ENCODE assay signal across 9 mouse cellular contexts in the genomic region with DNA sequence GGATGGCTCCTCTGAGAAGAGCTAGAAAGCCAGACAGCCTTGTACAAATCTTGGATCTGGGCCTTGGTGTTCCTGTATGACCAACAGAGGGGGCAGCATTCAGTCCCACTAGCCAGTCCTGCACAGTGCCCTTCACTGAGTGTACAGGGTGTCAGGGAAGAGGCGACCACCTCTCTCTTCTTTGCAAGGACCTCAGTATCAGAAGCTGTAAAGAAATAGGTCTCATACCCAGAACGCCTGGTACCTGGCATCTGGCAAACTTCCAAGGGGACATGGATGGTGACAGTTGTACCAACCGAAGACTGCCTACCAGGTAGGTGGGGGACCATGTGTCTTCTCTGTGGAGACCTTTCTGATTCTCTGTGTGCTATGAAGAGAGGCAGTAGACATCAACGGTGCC. TPM values are rescaled to one million over a fixed set of nuclear protein-coding genes. Genes with fewer than 3 reads are reported as not detected.
A peak's percentile ranks its signal among the peaks of the same experiment; 100 is the strongest.
DNase-seq lines count a peak whose midpoint lies in the region; ATAC-seq and TF ChIP-seq lines count a peak whose summit lies in the region.
"Had no signal": no experiment of that assay in that cellular context is flagged by ENCODE, and none has a peak within 500 bp of the region (broad histone marks: within the 10 kb centered on the region; RNA-seq: fewer than 3 reads in every experiment).

No protein-coding gene starts in this region.

- no peaks in the 10 kb centered on the region for H3K27me3 ChIP-seq in heart, embryonic 13.5 days (replicated peaks)
- H3K27me3 ChIP-seq in lung, embryonic 14.5 days (ENCODE audit: insufficient read depth, low read length), result no peaks in the 10 kb centered on the region
- no peaks in the 10 kb centered on the region for H3K27me3 ChIP-seq in heart, postnatal 0 days (ENCODE audit: control insufficient read depth, insufficient read depth, low read length)
- H3K27me3 ChIP-seq in liver, embryonic 16.5 days (ENCODE audit: control insufficient read depth, insufficient read depth, low read depth, low read length), result no peaks in the 10 kb centered on the region

- peak overlapping the region; percentile 67; the same call in 1 of the 2 replicates for H3K9ac ChIP-seq in heart, embryonic 13.5 days
- no peak overlapping the region for H3K9ac ChIP-seq in lung, embryonic 14.5 days
- H3K9ac ChIP-seq in heart, postnatal 0 days (replicated peaks; ENCODE audit: low read depth, low read length), result no peak overlapping the region
- peak overlapping the region; percentile 49 for H3K9ac ChIP-seq in liver, embryonic 16.5 days (ENCODE audit: low read depth, low read length)
- H3K9ac ChIP-seq: midbrain, embryonic 15.5 days had no signal

- no peak for TF ChIP-seq EP300 in heart, postnatal 0 days (IDR thresholded peaks at IDR 0.05; ENCODE audit: low read depth)

- H3K4me2 ChIP-seq in heart, embryonic 13.5 days, result peak overlapping the region; percentile 90; the same call in 1 of the 2 replicates
- no peak overlapping the region; the same call in 1 of the 2 replicates for H3K4me2 ChIP-seq in lung, embryonic 14.5 days
- H3K4me2 ChIP-seq in heart, postnatal 0 days (ENCODE audit: low read depth, low read length), result no peak overlapping the region
- peak overlapping the region; percentile 74 for H3K4me2 ChIP-seq in liver, embryonic 16.5 days (ENCODE audit: low read depth, low read length)

- no peaks in the 10 kb centered on the region for H3K36me3 ChIP-seq in heart, embryonic 13.5 days
- no peaks in the 10 kb centered on the region for H3K36me3 ChIP-seq in lung, embryonic 14.5 days (ENCODE audit: insufficient read depth)
- no peaks in the 10 kb centered on the region for H3K36me3 ChIP-seq in heart, postnatal 0 days (replicated peaks; ENCODE audit: control insufficient read depth, insufficient read depth, low read length)
- H3K36me3 ChIP-seq in liver, embryonic 16.5 days (ENCODE audit: control insufficient read depth, insufficient read depth), result no peaks in the 10 kb centered on the region
- H3K36me3 ChIP-seq: midbrain, embryonic 15.5 days had no signal

- TF ChIP-seq CTCF in lung, embryonic 14.5 days (IDR thresholded peaks at IDR 0.05; ENCODE audit: low read depth), result peak; percentile 51
- peak; percentile 44 for TF ChIP-seq CTCF in heart, postnatal 0 days (IDR thresholded peaks at IDR 0.05; ENCODE audit: low read depth)

- intact Hi-C loops in left cerebral cortex, postnatal 14 days (cut with DNase I), result no loop called here

- H3K9me3 ChIP-seq in heart, embryonic 13.5 days, result no peaks in the 10 kb centered on the region
- H3K9me3 ChIP-seq in lung, embryonic 14.5 days (ENCODE audit: low read depth, low read length), result no peaks in the 10 kb centered on the region
- H3K9me3 ChIP-seq in heart, postnatal 0 days (replicated peaks; ENCODE audit: control insufficient read depth, low read length), result no peaks in the 10 kb centered on the region
- H3K9me3 ChIP-seq in liver, embryonic 16.5 days (replicated peaks; ENCODE audit: control insufficient read depth, low read length), result no peaks in the 10 kb centered on the region
- H3K9me3 ChIP-seq: midbrain, embryonic 15.5 days had no signal

- H3K4me3 ChIP-seq in heart, embryonic 13.5 days, result no peak overlapping the region
- H3K4me3 ChIP-seq in lung, embryonic 14.5 days (ENCODE audit: low read depth, low read length), result no peak overlapping the region
- H3K4me3 ChIP-seq in heart, postnatal 0 days (ENCODE audit: low read depth, low read length), result no peak overlapping the region
- H3K4me3 ChIP-seq in liver, embryonic 16.5 days (ENCODE audit: low read depth, low read length), result no peak overlapping the region; the same call in 1 of the 2 replicates
- H3K4me3 ChIP-seq: midbrain, embryonic 15.5 days had no signal

- WGBS in heart, embryonic 13.5 days, result 67% methylated on average over 4 of the region's 4 CpGs
- 48% methylated on average over 4 of the region's 4 CpGs for WGBS in lung, embryonic 14.5 days
- WGBS in heart, postnatal 0 days, result 59% methylated on average over 4 of the region's 4 CpGs
- WGBS in liver, embryonic 16.5 days (ENCODE audit: insufficient replicate concordance), result 62% methylated on average over 4 of the region's 4 CpGs

- ATAC-seq in heart, embryonic 13.5 days (ENCODE audit: extremely low read depth, insufficient number of reproducible peaks, low FRiP score, low TSS enrichment), result no peak
- ATAC-seq in lung, embryonic 14.5 days (ENCODE audit: insufficient read depth), result no peak
- no peak for ATAC-seq in heart, postnatal 0 days (ENCODE audit: insufficient read depth, low read depth)
- no peak for ATAC-seq in liver, embryonic 16.5 days (ENCODE audit: low read depth)
- ATAC-seq in granulocyte monocyte progenitor cell, adult 5-6 weeks (replicated peaks; ENCODE audit: poor library complexity, severe bottlenecking), result no peak

- H3K27ac ChIP-seq in heart, embryonic 13.5 days (replicated peaks), result peak overlapping the region; percentile 86; the same call in 1 of the 2 replicates
- no peak overlapping the region for H3K27ac ChIP-seq in lung, embryonic 14.5 days (ENCODE audit: low read depth)
- H3K27ac ChIP-seq in heart, postnatal 0 days (ENCODE audit: low read depth), result no peak overlapping the region
- no peak overlapping the region; the same call in 1 of the 2 replicates for H3K27ac ChIP-seq in liver, embryonic 16.5 days (ENCODE audit: low read length)

- H3K4me1 ChIP-seq in heart, embryonic 13.5 days, result peaks cover 37% of the 10 kb centered on the region
- H3K4me1 ChIP-seq in lung, embryonic 14.5 days (ENCODE audit: insufficient read depth), result peaks cover 19% of the 10 kb centered on the region
- peaks cover 20% of the 10 kb centered on the region for H3K4me1 ChIP-seq in heart, postnatal 0 days (ENCODE audit: control insufficient read depth, insufficient read depth)
- H3K4me1 ChIP-seq in liver, embryonic 16.5 days (ENCODE audit: control insufficient read depth, low read depth, low read length), result peaks cover 52% of the 10 kb centered on the region

- DNase-seq in heart, postnatal 4 days, result no peak
- DNase-seq in lung, embryonic 14.5 days, result peak; percentile 17
- DNase-seq in lung, postnatal 36 days, result no peak
- DNase-seq in heart, postnatal 0 days (ENCODE audit: low spot score), result no peak
- no peak for DNase-seq in left cerebral cortex, postnatal 14 days (ENCODE audit: low spot score in 2 of 2)

RNA-seq across cellular contexts. Expression of gene Zfpm1, which starts 1.8 kb away (rescaled TPM):
- polyA plus RNA-seq in heart, embryonic 13.5 days (2015; fragmentation: Nextera tagmentation; extraction: Ambion mirVana), result 3.8 TPM in 2 replicates
- 10 to 100 TPM; 45.7 to 47.0 TPM for total RNA-seq in heart, postnatal 4 days (2021)
- polyA plus RNA-seq in lung, embryonic 14.5 days (2014; fragmentation: Nextera tagmentation; extraction: Ambion mirVana), result 2.7 and 2.9 TPM in 2 replicates
- total RNA-seq in heart, postnatal 0 days (2014; rRNA removed; ENCODE audit: low replicate concordance), result 28.4 and 45.3 TPM in 2 replicates
- polyA plus RNA-seq in heart, postnatal 0 days (2015; fragmentation: Nextera tagmentation; extraction: Ambion mirVana), result 2.3 and 2.5 TPM in 2 replicates
- polyA plus RNA-seq in liver, embryonic 16.5 days (2015; fragmentation: Nextera tagmentation; extraction: Ambion mirVana), result 6.8 and 8.1 TPM in 2 replicates
- total RNA-seq in left cerebral cortex, postnatal 14 days (2021), result 10 to 100 TPM; 20.4 to 25.2 TPM
- total RNA-seq in granulocyte monocyte progenitor cell, adult 5-6 weeks (2014; fragmentation: Nextera tagmentation), result 1.7 and 3.4 TPM in 2 replicates
- total RNA-seq in granulocyte monocyte progenitor cell, adult 5-6 weeks (2017), result 5.5 and 7.9 TPM in 2 replicates

Comparison
In these comparisons a context has a peak if more than half of its experiments do, and no peak if none do; other contexts are left out.
1. H3K4me2 ChIP-seq: peak in heart, embryonic 13.5 days (single experiment) and liver, embryonic 16.5 days (single experiment); none in lung, embryonic 14.5 days (single experiment) and heart, postnatal 0 days (single experiment).
2. H3K9ac ChIP-seq: peak in heart, embryonic 13.5 days (single experiment) and liver, embryonic 16.5 days (single experiment); none in lung, embryonic 14.5 days (single experiment) and heart, postnatal 0 days (single experiment).